Mouse (Mus musculus) limb, embryonic 14.5 days (tissue): ENCODE results near the gene D030056L22Rik. TPM values are rescaled to one million over a fixed set of nuclear protein-coding genes. Genes with fewer than 3 reads are reported as not detected.

ENCODE experiments used
- ATAC-seq: fragments of 200-750 bp; cut with Nextera tagmentation; 2 replicates; pipeline ENCODE4 v1.8.0; 2017; ENCODE audit warnings: low read depth, moderate number of reproducible peaks, moderate TSS enrichment; ENCODE audit not compliant: low FRiP score
- DNase-seq: peaks from one replicate; pipeline ENCODE4 v3.0.0-alpha.2; 2015; ENCODE audit warnings: low spot score
- H3K27ac ChIP-seq: fragments of 300-500 bp; sonication (generic); replicated peaks from 2 replicates; pipeline ENCODE4 v1.5.1; 2014; ENCODE audit warnings: low read depth, mild to moderate bottlenecking, low read length, moderate library complexity, mixed read lengths
- H3K27me3 ChIP-seq: fragments of 300-500 bp; sonication (generic); 2 replicates; pipeline ENCODE4 v1.6.1; 2014; ENCODE audit warnings: low read length, mixed read lengths; ENCODE audit not compliant: control insufficient read depth, insufficient read depth
- H3K36me3 ChIP-seq: fragments of 300-500 bp; sonication (generic); 2 replicates; pipeline ENCODE4 v1.6.1; 2014; ENCODE audit warnings: mild to moderate bottlenecking, low read length, moderate library complexity, mixed read lengths; ENCODE audit not compliant: control insufficient read depth, insufficient read depth
- H3K4me1 ChIP-seq: fragments of 300-500 bp; sonication (generic); 2 replicates; pipeline ENCODE4 v1.6.1; 2014; ENCODE audit warnings: antibody characterized with exemption, low read length, mixed read lengths; ENCODE audit not compliant: control insufficient read depth, insufficient read depth
- H3K4me2 ChIP-seq: fragments of 300-500 bp; sonication (generic); replicated peaks from 2 replicates; pipeline ENCODE4 v1.6.1; 2014; ENCODE audit warnings: low read depth, mild to moderate bottlenecking, low read length, moderate library complexity; ENCODE audit not compliant: severe bottlenecking
- H3K4me3 ChIP-seq: fragments of 300-500 bp; sonication (generic); replicated peaks from 2 replicates; pipeline ENCODE4 v1.5.1; 2014; ENCODE audit warnings: low read length
- H3K9ac ChIP-seq: fragments of 300-500 bp; sonication (generic); 2 replicates; pipeline ENCODE4 v1.6.1; 2014; ENCODE audit warnings: mild to moderate bottlenecking, low read depth, low read length, moderate library complexity; ENCODE audit not compliant: severe bottlenecking
- H3K9me3 ChIP-seq: fragments of 300-500 bp; sonication (generic); 2 replicates; pipeline ENCODE4 v1.6.1; 2016; ENCODE audit warnings: low read length; ENCODE audit not compliant: control insufficient read depth
- POLR2A ChIP-seq: fragments of 200-500 bp; IDR thresholded peaks from 2 replicates; pipeline ENCODE4 v1.8.0; 2012; ENCODE audit warnings: inconsistent platforms, mild to moderate bottlenecking, moderate library complexity, borderline replicate concordance; ENCODE audit not compliant: insufficient read depth, insufficient read length; ENCODE audit errors: extremely low read depth
- WGBS: fragments of 180-500 bp; shearing (Covaris S2); extraction: QIAGEN DNeasy Blood & Tissue Kit; methylation state at CpG from one replicate; pipeline ENCODE4 v1.1.7; 2014; 5-methylcytosine and 5-hydroxymethylcytosine counted together
- polyA plus RNA-seq, 2 experiments: library from polyadenylated mRNA; depleted of rRNA in 1 of 2; stranded (reverse) in 1 of 2; unstranded in 1 of 2; fragments of >200 nt; fragmentation: Nextera tagmentation in 1 of 2; extraction: Ambion mirVana in 1 of 2; gene quantifications; 2 replicates each; pipeline versions ENCODE4 v1.2.1 to v1.2.3; 2012 to 2014

Gene D030056L22Rik
- polyA plus RNA-seq, 2 experiments: 24.8 to 26.7 TPM

- no peak for DNase-seq
- WGBS: under 1% methylated on average over 42 of the region's 64 CpGs
- H3K9me3 ChIP-seq: no peaks in the 10 kb centered on the region
Observed at GRCm38 (mm10) chr19:18671056-18671741, 41.8 kb upstream of the D030056L22Rik start.

DNA sequence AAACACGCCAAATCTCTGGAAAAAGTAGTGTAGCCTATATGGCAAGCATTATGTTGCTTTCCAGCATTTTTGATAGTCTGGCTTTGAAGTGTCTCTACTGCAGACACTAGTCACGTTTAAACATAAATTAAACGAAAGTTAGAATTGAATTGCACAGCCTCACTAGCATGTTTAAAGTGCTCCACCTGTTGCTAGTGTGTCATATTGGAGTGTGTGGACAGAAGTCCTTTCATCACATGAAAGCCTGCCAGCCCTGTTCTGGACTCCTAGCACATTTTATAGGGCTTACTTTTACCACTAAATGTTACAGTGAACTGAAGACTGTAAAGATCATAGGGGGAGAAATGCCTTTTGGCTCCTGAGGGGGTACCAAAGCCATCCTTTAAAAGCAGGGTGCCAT lies 40.5 kb upstream of the D030056L22Rik start:
- H3K9me3 ChIP-seq: no peaks in the 10 kb centered on the region
- H3K27me3 ChIP-seq: no peaks in the 10 kb centered on the region
- H3K4me1 ChIP-seq: peaks cover 19% of the 10 kb centered on the region
- no peak for TF ChIP-seq POLR2A
- ATAC-seq (no peak), DNase-seq (no peak)
- H3K36me3 ChIP-seq: no peaks in the 10 kb centered on the region
- H3K4me2 ChIP-seq: peak overlapping the region; percentile 75
- WGBS: 36% methylated on average over 3 of the region's 3 CpGs
- H3K27ac ChIP-seq: no peak overlapping the region
- no peak overlapping the region for H3K9ac ChIP-seq
- peak overlapping the region; percentile 79; the same call in 1 of the 2 replicates for H3K4me3 ChIP-seq

More at GRCm38 (mm10) chr19:18671056-18671741, 41.8 kb upstream of the D030056L22Rik start:
- Histone ChIP-seq H3K27me3 (no peaks in the 10 kb centered on the region), H3K4me1 (peaks cover 19% of the 10 kb centered on the region), H3K9ac (peak overlapping the region; percentile 88), H3K4me2 (peak overlapping the region; percentile 75), H3K27ac (peak overlapping the region; percentile 81), H3K36me3 (no peaks in the 10 kb centered on the region), H3K4me3 (peak overlapping the region; percentile 79)
- peak; percentile 54 for ATAC-seq
- TF ChIP-seq POLR2A: no peak; the same call in 1 of the 2 replicates

- Histone ChIP-seq H3K4me1 (peaks cover 19% of the 10 kb centered on the region), H3K36me3 (no peaks in the 10 kb centered on the region), H3K4me2 (peak overlapping the region; percentile 1; the same call in 1 of the 2 replicates), H3K27ac (no peak overlapping the region), H3K9ac (no peak overlapping the region), H3K4me3 (no peak overlapping the region), H3K27me3 (no peaks in the 10 kb centered on the region), H3K9me3 (no peaks in the 10 kb centered on the region)
- ATAC-seq: no peak
- DNase-seq: no peak
- WGBS: 46% methylated on average over 4 of the region's 4 CpGs
- no peak for TF ChIP-seq POLR2A
Observed at GRCm38 (mm10) chr19:18673116-18673515, 39.9 kb upstream of the D030056L22Rik start.

DNA sequence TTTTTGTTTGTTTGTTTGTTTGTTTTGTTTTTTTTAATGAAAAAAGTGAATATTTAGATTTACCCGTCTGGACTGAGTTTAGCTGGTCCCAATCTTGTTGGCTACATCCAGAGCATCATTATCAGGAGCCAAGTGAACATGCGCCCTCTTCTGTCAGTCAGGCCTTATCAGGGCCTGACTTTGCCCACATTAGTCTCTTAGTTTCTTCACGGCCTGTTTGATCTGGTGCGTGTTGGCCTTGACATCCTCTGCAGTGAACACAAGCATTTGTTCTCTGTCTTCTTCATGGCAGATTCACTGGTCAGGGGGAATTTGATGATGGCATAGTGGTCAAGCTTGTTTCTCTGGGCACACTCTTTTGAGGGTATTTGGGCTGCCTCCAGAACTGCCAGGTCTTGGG lies 30.9 kb upstream of the D030056L22Rik start:
- Histone ChIP-seq H3K4me1 (no peaks in the 10 kb centered on the region), H3K36me3 (peaks cover 12% of the 10 kb centered on the region), H3K9ac (no peak overlapping the region), H3K9me3 (no peaks in the 10 kb centered on the region), H3K27me3 (no peaks in the 10 kb centered on the region), H3K4me2 (no peak overlapping the region), H3K4me3 (no peak overlapping the region), H3K27ac (no peak overlapping the region)
- no peak for ATAC-seq
- no peak for TF ChIP-seq POLR2A
- DNase-seq: no peak
- WGBS: 87% methylated on average over 4 of the region's 4 CpGs

- Histone ChIP-seq H3K4me2 (no peak overlapping the region), H3K4me1 (no peaks in the 10 kb centered on the region), H3K9me3 (no peaks in the 10 kb centered on the region), H3K9ac (no peak overlapping the region), H3K27ac (no peak overlapping the region), H3K36me3 (peaks cover 8% of the 10 kb centered on the region; the same call in 1 of the 2 replicates), H3K4me3 (no peak overlapping the region), H3K27me3 (no peaks in the 10 kb centered on the region)
- no peak; the same call in 1 of the 2 replicates for ATAC-seq
- WGBS: 74% methylated on average over 3 of the region's 3 CpGs
- TF ChIP-seq POLR2A: no peak
- DNase-seq: peak; percentile 58
Observed at GRCm38 (mm10) chr19:18687556-18687955, 25.4 kb upstream of the D030056L22Rik start.

- TF ChIP-seq POLR2A: no peak
- ATAC-seq (no peak), DNase-seq (no peak)
- H3K9ac ChIP-seq: no peak overlapping the region
- no peaks in the 10 kb centered on the region for H3K27me3 ChIP-seq
- no peak overlapping the region for H3K4me3 ChIP-seq
- no peak overlapping the region for H3K27ac ChIP-seq
- 84% methylated on average over 3 of the region's 3 CpGs for WGBS
- no peaks in the 10 kb centered on the region for H3K4me1 ChIP-seq
- H3K36me3 ChIP-seq: peaks cover 23% of the 10 kb centered on the region
- no peaks in the 10 kb centered on the region for H3K9me3 ChIP-seq
- no peak overlapping the region for H3K4me2 ChIP-seq
Observed at GRCm38 (mm10) chr19:18692176-18692575, 20.8 kb upstream of the D030056L22Rik start.
